7 mouse cellular contexts compared by ENCODE assay signal in genomic region chr4:40936175-40936839, GRCm38 (mm10). TPM values are rescaled to one million over a fixed set of nuclear protein-coding genes. Genes with fewer than 3 reads are reported as not detected.
A peak's percentile ranks its signal among the peaks of the same experiment; 100 is the strongest.
DNase-seq lines count a peak whose midpoint lies in the region.

No protein-coding gene starts in this region.

- peak; percentile 41 to 49 for DNase-seq in kidney, postnatal 4 days
- no peak for DNase-seq in kidney, postnatal 25 days
- DNase-seq in cerebellum, postnatal 25 days: peak; percentile 23 to 45
- peak; percentile 85 to 86 for DNase-seq in heart, postnatal 10 days
- DNase-seq in left cerebral cortex, postnatal 4 days: peak; percentile 82
- DNase-seq in right cerebral cortex, postnatal 4 days: peak; percentile 56
- no peak for DNase-seq in retina, embryonic 14.5 days (ENCODE audit: low spot score)

- intact Hi-C loops in heart, postnatal 10 days (cut with DNase I): no loop called here
- intact Hi-C loops in left cerebral cortex, postnatal 4 days (cut with DNase I): no loop called here

RNA-seq across cellular contexts. Expression of gene Bag1, which starts 11.8 kb away (rescaled TPM):
- 100 to 1,000 TPM; 202 to 209 TPM for total RNA-seq in heart, postnatal 10 days (2021)
- 100 to 1,000 TPM; 152 to 153 TPM for total RNA-seq in left cerebral cortex, postnatal 4 days (2021)

RNA-seq across cellular contexts. Expression of gene Chmp5, which starts 11.9 kb away (rescaled TPM):
- 10 to 100 TPM; 38.9 to 43.7 TPM for total RNA-seq in heart, postnatal 10 days (2021)
- total RNA-seq in left cerebral cortex, postnatal 4 days (2021): 10 to 100 TPM; 69.7 to 70.1 TPM

RNA-seq across cellular contexts. Expression of gene Spink4, which starts 16.5 kb away (rescaled TPM):
- total RNA-seq in heart, postnatal 10 days (2021): 1 to 10 TPM; 1.1 to 2.1 TPM
- total RNA-seq in left cerebral cortex, postnatal 4 days (2021): not detected

RNA-seq across cellular contexts. Expression of gene Nfx1, which starts 34.4 kb away (rescaled TPM):
- 10 to 100 TPM; 27.7 to 30.5 TPM for total RNA-seq in heart, postnatal 10 days (2021)
- 10 to 100 TPM; 75.3 to 77.0 TPM for total RNA-seq in left cerebral cortex, postnatal 4 days (2021)

Comparison
In these comparisons a context has a peak if more than half of its experiments do, and no peak if none do; other contexts are left out.
1. DNase-seq: peak in kidney, postnatal 4 days (2 of 2), cerebellum, postnatal 25 days (2 of 2), heart, postnatal 10 days (2 of 2), left cerebral cortex, postnatal 4 days (single experiment) and right cerebral cortex, postnatal 4 days (single experiment); none in kidney, postnatal 25 days (0 of 2) and retina, embryonic 14.5 days (single experiment).